Mouse (Mus musculus): ENCODE measurements around the gene Ddah2.

Gene Ddah2

DNA sequence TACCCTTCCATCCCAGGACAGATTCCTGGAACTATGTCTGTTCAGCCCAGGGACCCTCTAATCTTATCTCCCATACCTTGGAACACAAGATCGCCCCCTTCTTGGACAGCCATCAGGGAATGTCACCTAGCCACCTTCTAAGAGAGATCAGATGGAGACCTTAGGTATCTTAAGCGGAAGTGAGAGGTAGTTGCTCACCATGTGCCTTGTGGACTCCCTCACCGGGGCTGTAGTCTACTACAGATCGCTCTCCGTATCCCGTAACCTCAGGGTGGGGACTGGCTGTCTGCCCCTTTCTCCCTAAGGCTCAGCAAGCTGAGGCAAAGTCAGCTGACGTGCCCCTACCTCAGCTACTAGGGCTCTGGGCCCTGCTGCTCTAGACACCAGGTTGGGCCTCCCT lies 45.2 kb downstream of the Ddah2 start:
- no peak for DNase-seq (ENCODE audit: low read depth)

DNA sequence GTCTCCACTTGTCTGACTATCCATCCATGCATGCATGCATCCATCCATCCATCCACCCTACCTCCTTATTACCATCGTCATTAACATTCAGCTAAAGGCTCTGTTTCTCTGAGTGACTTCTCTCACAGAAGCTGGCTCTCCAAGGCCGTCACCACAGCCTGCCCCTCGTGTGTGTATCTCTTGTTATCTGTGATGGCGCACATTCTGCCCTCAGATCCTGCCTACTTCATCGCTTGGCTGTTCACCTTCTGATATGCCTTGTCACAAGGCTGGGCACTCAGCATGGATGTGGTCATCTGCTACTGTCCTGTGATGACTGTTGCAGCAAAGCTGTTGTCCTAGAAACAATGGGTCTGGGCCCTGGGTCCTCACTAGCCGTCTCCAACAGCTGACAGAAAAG lies 45.9 kb downstream of the Ddah2 start:
- DNase-seq (ENCODE audit: low read depth), result no peak

DNA sequence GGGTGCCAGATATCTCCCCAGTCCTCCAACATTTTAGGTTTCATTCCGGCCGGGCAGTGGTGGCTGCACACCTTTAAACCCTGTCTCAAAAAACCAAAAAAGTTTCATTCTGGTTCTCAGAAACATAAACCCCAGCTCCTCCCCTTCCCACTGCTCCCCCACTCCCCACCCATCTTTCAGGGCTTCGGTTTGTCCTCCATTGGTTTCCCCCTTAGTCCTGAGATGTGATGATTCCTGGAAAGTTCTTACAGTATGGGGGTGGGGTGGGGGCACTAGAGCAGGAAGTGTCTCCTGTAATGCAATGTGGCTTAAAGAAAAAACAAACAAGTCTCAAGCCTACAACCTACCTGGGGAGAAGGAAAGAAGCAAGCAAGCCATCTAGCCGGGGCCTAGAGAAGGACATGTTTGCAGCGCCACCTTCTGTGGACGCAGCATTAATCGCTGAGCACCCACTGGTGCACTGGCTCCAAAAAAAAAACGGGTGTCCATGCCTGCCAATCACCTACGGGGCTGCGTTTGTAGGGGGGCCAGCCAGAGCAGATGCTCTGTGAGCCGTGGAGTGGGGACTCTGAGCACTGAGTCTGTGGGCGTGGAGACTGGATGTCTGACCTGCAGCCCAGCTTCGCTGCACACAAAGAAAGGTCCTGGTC lies 47.0 kb downstream of the Ddah2 start:
- no peak for DNase-seq (ENCODE audit: low read depth)

DNA sequence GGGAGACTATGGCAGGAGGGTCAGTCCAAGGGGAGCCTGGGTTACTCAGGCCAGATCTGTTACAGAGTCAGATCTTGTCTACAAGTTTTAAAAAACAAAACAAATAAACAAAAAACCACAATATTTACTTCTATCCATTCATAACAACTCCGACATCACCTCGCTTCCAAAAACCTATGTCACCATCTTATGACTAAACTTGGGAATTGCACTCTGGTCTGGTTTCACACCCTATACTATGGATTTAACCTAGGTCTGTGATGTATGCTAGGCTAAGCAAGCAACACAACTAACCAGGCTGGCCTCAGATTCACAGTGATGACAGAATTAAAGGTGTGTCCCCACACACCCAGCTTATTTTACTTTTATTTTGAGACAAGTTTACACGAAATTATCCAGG lies 47.7 kb downstream of the Ddah2 start:
- DNase-seq (ENCODE audit: low read depth), result no peak

DNA sequence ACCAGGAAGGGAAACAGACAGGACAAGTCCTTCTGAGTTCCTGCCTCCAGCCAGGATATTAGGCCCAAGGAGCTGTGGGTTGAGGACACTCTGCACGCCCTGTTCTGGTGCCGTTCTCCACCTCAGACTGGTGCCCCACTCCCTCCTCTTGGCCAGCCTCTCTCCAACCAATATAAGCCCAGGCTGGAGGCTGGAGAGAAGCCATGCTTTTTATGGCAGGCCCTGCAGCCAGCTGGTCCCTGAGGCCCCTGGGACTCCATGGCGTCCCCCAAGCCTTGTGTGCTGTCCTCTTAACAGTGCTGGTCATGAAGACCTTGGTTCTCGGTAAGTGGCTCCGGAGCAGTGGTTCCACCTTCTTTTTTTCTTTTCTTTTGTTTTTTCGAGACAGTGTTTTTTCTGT lies 49.3 kb downstream of the Ddah2 start, which contains the start of gene Ly6g5c:
Gene Ly6g5c, plus strand, starts transcription at position 183 of the 400 bp plus-strand sequence.
- no peak for DNase-seq (ENCODE audit: low read depth)

All from c-Kit-positive CD71-negative TER-119-negative erythroid progenitor cells, embryonic 14.5 days (primary cell).